Mouse (Mus musculus) thymus, adult 2 months (tissue): ENCODE results near the gene Mpp2. TPM values are rescaled to one million over a fixed set of nuclear protein-coding genes. Genes with fewer than 3 reads are reported as not detected.

Source experiments
- DNase-seq: peaks from one replicate; pipeline ENCODE4 v3.0.0; 2021
- H3K27ac ChIP-seq: fragments of 200-500 bp; 2 replicates; pipeline ENCODE4 v1.5.1; 2012; ENCODE audit warnings: low read length, control low read depth; ENCODE audit not compliant: control insufficient read depth, insufficient read depth
- H3K27me3 ChIP-seq: fragments of 200-500 bp; 2 replicates; pipeline ENCODE4 v1.6.1; 2012; ENCODE audit warnings: mild to moderate bottlenecking, low read length, moderate library complexity, mixed read lengths; ENCODE audit not compliant: control insufficient read depth, insufficient read depth
- H3K36me3 ChIP-seq: fragments of 200-500 bp; 2 replicates; pipeline ENCODE4 v1.6.1; 2012; ENCODE audit warnings: mild to moderate bottlenecking, low read length, moderate library complexity; ENCODE audit not compliant: control insufficient read depth, insufficient read depth
- H3K4me1 ChIP-seq: fragments of 200-500 bp; replicated peaks from 2 replicates; pipeline ENCODE4 v1.6.1; 2012; ENCODE audit warnings: low read length; ENCODE audit not compliant: control insufficient read depth, insufficient read depth
- H3K4me3 ChIP-seq: fragments of 200-500 bp; 2 replicates; pipeline ENCODE4 v1.5.1; 2012; ENCODE audit warnings: mild to moderate bottlenecking, low read length, control low read depth, moderate library complexity; ENCODE audit not compliant: control insufficient read depth, insufficient read depth
- CTCF ChIP-seq: fragments of 200-500 bp; IDR thresholded peaks from 2 replicates; pipeline ENCODE4 v1.5.1; 2012; ENCODE audit warnings: mild to moderate bottlenecking, control low read depth, low read length, moderate library complexity, borderline replicate concordance; ENCODE audit not compliant: control insufficient read depth, poor library complexity, insufficient read depth; ENCODE audit errors: extremely low read depth
- POLR2A ChIP-seq: fragments of 200-500 bp; IDR thresholded peaks from 2 replicates; pipeline ENCODE4 v1.6.1; 2012; ENCODE audit warnings: mild to moderate bottlenecking, low read length, control low read depth, moderate library complexity; ENCODE audit not compliant: control insufficient read depth, poor library complexity, insufficient read depth; ENCODE audit errors: extremely low read depth
- WGBS: fragments of 180-500 bp; shearing (Covaris S2); methylation state at CpG from one replicate; pipeline ENCODE4 v1.1.7; 2018; 5-methylcytosine and 5-hydroxymethylcytosine counted together
- polyA plus RNA-seq: library from polyadenylated mRNA; depleted of rRNA; stranded (reverse); fragments of >200 nt; gene quantifications from 2 replicates; pipeline ENCODE4 v1.2.3, GENCODE M21; 2012

Mpp2 gene
- polyA plus RNA-seq, 1 experiment: 3.7 TPM

GRCm38 (mm10) chr11:102025991-102026660, 62.2 kb downstream of the Mpp2 start:
- Histone ChIP-seq H3K27me3 (peaks cover 2% of the 10 kb centered on the region; the same call in 1 of the 2 replicates), H3K27ac (no peak overlapping the region), H3K36me3 (no peaks in the 10 kb centered on the region), H3K4me3 (peak overlapping the region; percentile 28), H3K4me1 (peaks cover 3% of the 10 kb centered on the region; the same call in 1 of the 2 replicates)
- 11% methylated on average over 23 of the region's 23 CpGs for WGBS
- no peak for DNase-seq
- TF ChIP-seq CTCF: no peak
- no peak for TF ChIP-seq POLR2A

- 78% methylated on average over 7 of the region's 7 CpGs for WGBS
- H3K4me3 ChIP-seq: no peak overlapping the region
- no peaks in the 10 kb centered on the region for H3K36me3 ChIP-seq
- peaks cover 2% of the 10 kb centered on the region; the same call in 1 of the 2 replicates for H3K27me3 ChIP-seq
- no peak for DNase-seq
- no peak overlapping the region for H3K27ac ChIP-seq
- TF ChIP-seq POLR2A: no peak
- no peak for TF ChIP-seq CTCF
- peaks cover 3% of the 10 kb centered on the region; the same call in 1 of the 2 replicates for H3K4me1 ChIP-seq
Observed at GRCm38 (mm10) chr11:102025354-102025753, 63.0 kb downstream of the Mpp2 start.

GRCm38 (mm10) chr11:102024875-102025274, 63.4 kb downstream of the Mpp2 start:
- Histone ChIP-seq H3K27ac (no peak overlapping the region), H3K4me1 (peaks cover 3% of the 10 kb centered on the region; the same call in 1 of the 2 replicates), H3K36me3 (no peaks in the 10 kb centered on the region), H3K4me3 (no peak overlapping the region), H3K27me3 (peaks cover 2% of the 10 kb centered on the region; the same call in 1 of the 2 replicates)
- 92% methylated on average over 4 of the region's 4 CpGs for WGBS
- DNase-seq: no peak
- no peak for TF ChIP-seq CTCF
- no peak for TF ChIP-seq POLR2A

DNA sequence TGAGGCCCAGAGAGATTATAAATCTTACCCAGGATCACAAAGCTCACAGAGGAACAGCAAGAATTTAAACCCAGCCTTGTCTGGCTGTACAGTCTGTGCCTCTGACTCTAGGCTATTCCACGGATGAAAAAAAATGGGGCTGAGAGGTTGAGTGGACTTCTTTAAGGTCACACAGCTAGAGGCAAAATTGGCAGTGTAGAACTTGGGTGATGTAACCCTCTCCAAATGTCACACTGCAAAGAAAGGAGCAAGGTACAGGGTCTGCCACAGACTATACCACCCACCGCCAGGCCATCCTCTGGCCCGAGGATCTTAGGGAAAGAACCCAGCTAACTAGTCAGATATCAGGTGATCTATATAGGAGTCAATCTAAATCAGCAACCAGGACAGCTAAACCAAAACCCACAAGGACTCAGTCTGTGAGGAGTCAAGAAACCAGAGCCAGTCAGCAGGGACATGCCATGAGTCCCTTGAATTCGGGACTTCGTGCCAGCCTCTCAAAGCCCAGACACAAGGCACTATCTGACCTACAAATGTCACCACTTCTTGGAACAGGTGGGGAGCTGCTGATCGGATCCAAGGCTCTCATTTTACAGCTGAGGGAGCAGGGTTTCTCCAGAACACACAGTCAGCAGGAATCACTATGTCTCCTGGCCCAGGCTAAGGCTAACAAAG, 64.1 kb downstream of the Mpp2 start:
- H3K27me3 ChIP-seq: peaks cover 2% of the 10 kb centered on the region; the same call in 1 of the 2 replicates
- 92% methylated on average over 6 of the region's 6 CpGs for WGBS
- DNase-seq: no peak
- H3K27ac ChIP-seq: no peak overlapping the region
- no peaks in the 10 kb centered on the region for H3K36me3 ChIP-seq
- no peak overlapping the region for H3K4me3 ChIP-seq
- TF ChIP-seq POLR2A (no peak), CTCF (no peak)
- H3K4me1 ChIP-seq: peaks cover 3% of the 10 kb centered on the region; the same call in 1 of the 2 replicates

DNA sequence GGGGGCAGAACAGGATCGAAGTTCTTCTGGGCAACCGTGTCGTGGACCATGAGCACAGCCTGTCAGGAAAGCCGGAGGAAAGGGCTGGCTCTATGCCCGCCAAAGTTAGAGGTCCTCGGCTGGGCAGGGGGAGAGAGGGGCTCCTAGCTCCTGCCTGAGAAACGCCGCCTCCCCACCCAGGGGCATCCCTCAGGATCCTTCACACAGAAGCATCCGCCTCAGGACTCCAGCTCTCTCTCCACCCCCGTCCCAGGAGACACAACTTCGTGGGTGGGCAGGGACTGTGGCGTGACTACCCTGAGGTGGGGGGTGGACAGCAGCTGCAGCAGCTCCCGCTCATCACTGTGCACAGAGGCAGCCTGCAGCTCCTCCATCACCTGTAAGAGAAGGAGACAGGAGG, 64.9 kb downstream of the Mpp2 start:
- no peak for DNase-seq
- 95% methylated on average over 13 of the region's 13 CpGs for WGBS
- Histone ChIP-seq H3K27me3 (peaks cover 2% of the 10 kb centered on the region; the same call in 1 of the 2 replicates), H3K4me1 (peaks cover 3% of the 10 kb centered on the region; the same call in 1 of the 2 replicates), H3K27ac (no peak overlapping the region), H3K36me3 (no peaks in the 10 kb centered on the region), H3K4me3 (no peak overlapping the region)
- TF ChIP-seq POLR2A (no peak), CTCF (no peak)

- Histone ChIP-seq H3K36me3 (no peaks in the 10 kb centered on the region), H3K27ac (no peak overlapping the region), H3K27me3 (no peaks in the 10 kb centered on the region), H3K4me3 (no peak overlapping the region), H3K4me1 (peaks cover under 1% of the 10 kb centered on the region; the same call in 1 of the 2 replicates)
- 84% methylated on average over 5 of the region's 5 CpGs for WGBS
- no peak for DNase-seq
- TF ChIP-seq CTCF: no peak
- TF ChIP-seq POLR2A: no peak
Observed at GRCm38 (mm10) chr11:102021196-102021595, 67.1 kb downstream of the Mpp2 start.
